Mouse (Mus musculus) heart, postnatal 36 days (tissue): ENCODE measurements around the gene Ppard. TPM values are rescaled to one million over a fixed set of nuclear protein-coding genes. Genes with fewer than 3 reads are reported as not detected.
A peak's percentile ranks its signal among the peaks of the same experiment; 100 is the strongest.
"Not testable (repeated sequence)": the region's sequence is repeated elsewhere in the genome, so short reads cannot be mapped to it uniquely, and the experiment has no call there.

Experiments
- DNase-seq, 2 experiments: peaks; one replicate each; pipeline ENCODE4 v3.0.0; 2021 to 2022
- intact Hi-C: fragments of 180-260 bp; cut with DNase I; formaldehyde crosslinking; loops from one replicate; pipeline ENCODE4 v1.15.1; 2025
- total RNA-seq, 2 experiments: library from RNA; stranded (reverse); gene quantifications; 2 replicates each; pipeline ENCODE4 v1.2.3; 2021

The Ppard gene
- total RNA-seq, 2 experiments from 2014 or later, result 33.3 to 40.1 TPM

GRCm38 (mm10) chr17:28310831-28311230 is 78.3 kb downstream of the Ppard start:
- no peak for DNase-seq
- intact Hi-C loops, result no loop called here

- intact Hi-C loops, result no loop called here
- no peak for DNase-seq
Observed at GRCm38 (mm10) chr17:28311366-28312132, 79.0 kb downstream of the Ppard start.

- peak in 1 of 2 experiments; percentile 39 for DNase-seq
- intact Hi-C loops, result no loop called here
Observed at GRCm38 (mm10) chr17:28312232-28313211, 80.0 kb downstream of the Ppard start.

GRCm38 (mm10) chr17:28313212-28313879 is 80.8 kb downstream of the Ppard start, which contains the start of gene Fance:
Fance (plus strand) TSS chr17:28313519.
- DNase-seq, result peak; percentile 89 to 92
- intact Hi-C loops, result no loop called here

GRCm38 (mm10) chr17:28313880-28314225 is 81.4 kb downstream of the Ppard start:
- intact Hi-C loops, result no loop called here
- DNase-seq, result no peak

GRCm38 (mm10) chr17:28315611-28316160 is 83.2 kb downstream of the Ppard start:
- DNase-seq, result no peak
- intact Hi-C loops, result loop anchor here (1.0 kb wide), 1 partner anchor 12 kb away; no protein-coding TSS in a partner anchor

GRCm38 (mm10) chr17:28316476-28316875 is 84.0 kb downstream of the Ppard start:
- intact Hi-C loops, result no loop called here
- DNase-seq, result no peak

- no peak for DNase-seq
- intact Hi-C loops, result no loop called here
Observed at GRCm38 (mm10) chr17:28317091-28317490, 84.6 kb downstream of the Ppard start.

GRCm38 (mm10) chr17:28317725-28318124 is 85.2 kb downstream of the Ppard start:
- intact Hi-C loops, result no loop called here
- no peak for DNase-seq

- no peak for DNase-seq
- intact Hi-C loops, result no loop called here
Observed at GRCm38 (mm10) chr17:28321700-28322099, 89.2 kb downstream of the Ppard start.

- intact Hi-C loops, result no loop called here
- DNase-seq, result no peak
Observed at GRCm38 (mm10) chr17:28323786-28324185, 91.3 kb downstream of the Ppard start.

- intact Hi-C loops, DNase-seq: not testable (repeated sequence)
Observed at GRCm38 (mm10) chr17:28324416-28324815, 91.9 kb downstream of the Ppard start.

GRCm38 (mm10) chr17:28325751-28326150 is 93.3 kb downstream of the Ppard start:
- intact Hi-C loops, result no loop called here
- DNase-seq, result no peak

- intact Hi-C loops, result loop anchor here (1.0 kb wide), 1 partner anchor 12 kb away; no protein-coding TSS in a partner anchor
- DNase-seq, result no peak
Observed at GRCm38 (mm10) chr17:28326951-28327350, 94.5 kb downstream of the Ppard start.

- intact Hi-C loops, result loop anchor here (1.0 to 2.0 kb wide), 2 partner anchors 12 to 41 kb away; no protein-coding TSS in a partner anchor
- DNase-seq, result no peak
Observed at GRCm38 (mm10) chr17:28327673-28328325, 95.3 kb downstream of the Ppard start.

GRCm38 (mm10) chr17:28328366-28328928 is 95.9 kb downstream of the Ppard start, which contains the start of gene Rpl10a:
Rpl10a (plus strand) TSS chr17:28328471.
- DNase-seq, result peak; percentile 99
- intact Hi-C loops, result loop anchor here (2.0 kb wide), 1 partner anchor 40 kb away; no protein-coding TSS in a partner anchor

GRCm38 (mm10) chr17:28328946-28329345 is 96.4 kb downstream of the Ppard start:
- peak in 1 of 2 experiments; percentile 43 for DNase-seq
- intact Hi-C loops, result loop anchor here (2.0 kb wide), 1 partner anchor 40 kb away; no protein-coding TSS in a partner anchor

- intact Hi-C loops, result loop anchor here (2.0 kb wide), 1 partner anchor 39 kb away; no protein-coding TSS in a partner anchor
- no peak for DNase-seq
Observed at GRCm38 (mm10) chr17:28329503-28330231, 97.2 kb downstream of the Ppard start.

- DNase-seq, result no peak
- intact Hi-C loops, result no loop called here
Observed at GRCm38 (mm10) chr17:28330232-28330546, 97.7 kb downstream of the Ppard start.
